Mouse (Mus musculus) limb, embryonic 14.5 days (tissue): Measurements from ENCODE around the gene Lgals2. TPM values are rescaled to one million over a fixed set of nuclear protein-coding genes. Genes with fewer than 3 reads are reported as not detected.
A peak's percentile ranks its signal among the peaks of the same experiment; 100 is the strongest.

ENCODE experiments used
- ATAC-seq: fragments of 200-750 bp; cut with Nextera tagmentation; 2 replicates; pipeline ENCODE4 v1.8.0; 2017; ENCODE audit warnings: low read depth, moderate number of reproducible peaks, moderate TSS enrichment; ENCODE audit not compliant: low FRiP score
- DNase-seq: peaks from one replicate; pipeline ENCODE4 v3.0.0-alpha.2; 2015; ENCODE audit warnings: low spot score
- H3K27ac ChIP-seq: fragments of 300-500 bp; sonication (generic); replicated peaks from 2 replicates; pipeline ENCODE4 v1.5.1; 2014; ENCODE audit warnings: low read depth, mild to moderate bottlenecking, low read length, moderate library complexity, mixed read lengths
- H3K27me3 ChIP-seq: fragments of 300-500 bp; sonication (generic); 2 replicates; pipeline ENCODE4 v1.6.1; 2014; ENCODE audit warnings: low read length, mixed read lengths; ENCODE audit not compliant: control insufficient read depth, insufficient read depth
- H3K36me3 ChIP-seq: fragments of 300-500 bp; sonication (generic); 2 replicates; pipeline ENCODE4 v1.6.1; 2014; ENCODE audit warnings: mild to moderate bottlenecking, low read length, moderate library complexity, mixed read lengths; ENCODE audit not compliant: control insufficient read depth, insufficient read depth
- H3K4me1 ChIP-seq: fragments of 300-500 bp; sonication (generic); 2 replicates; pipeline ENCODE4 v1.6.1; 2014; ENCODE audit warnings: antibody characterized with exemption, low read length, mixed read lengths; ENCODE audit not compliant: control insufficient read depth, insufficient read depth
- H3K4me2 ChIP-seq: fragments of 300-500 bp; sonication (generic); replicated peaks from 2 replicates; pipeline ENCODE4 v1.6.1; 2014; ENCODE audit warnings: low read depth, mild to moderate bottlenecking, low read length, moderate library complexity; ENCODE audit not compliant: severe bottlenecking
- H3K4me3 ChIP-seq: fragments of 300-500 bp; sonication (generic); replicated peaks from 2 replicates; pipeline ENCODE4 v1.5.1; 2014; ENCODE audit warnings: low read length
- H3K9ac ChIP-seq: fragments of 300-500 bp; sonication (generic); 2 replicates; pipeline ENCODE4 v1.6.1; 2014; ENCODE audit warnings: mild to moderate bottlenecking, low read depth, low read length, moderate library complexity; ENCODE audit not compliant: severe bottlenecking
- H3K9me3 ChIP-seq: fragments of 300-500 bp; sonication (generic); 2 replicates; pipeline ENCODE4 v1.6.1; 2016; ENCODE audit warnings: low read length; ENCODE audit not compliant: control insufficient read depth
- POLR2A ChIP-seq: fragments of 200-500 bp; IDR thresholded peaks from 2 replicates; pipeline ENCODE4 v1.8.0; 2012; ENCODE audit warnings: inconsistent platforms, mild to moderate bottlenecking, moderate library complexity, borderline replicate concordance; ENCODE audit not compliant: insufficient read depth, insufficient read length; ENCODE audit errors: extremely low read depth
- WGBS: fragments of 180-500 bp; shearing (Covaris S2); extraction: QIAGEN DNeasy Blood & Tissue Kit; methylation state at CpG from one replicate; pipeline ENCODE4 v1.1.7; 2014; 5-methylcytosine and 5-hydroxymethylcytosine counted together
- polyA plus RNA-seq, 2 experiments: library from polyadenylated mRNA; depleted of rRNA in 1 of 2; stranded (reverse) in 1 of 2; unstranded in 1 of 2; fragments of >200 nt; fragmentation: Nextera tagmentation in 1 of 2; extraction: Ambion mirVana in 1 of 2; gene quantifications; 2 replicates each; pipeline versions ENCODE4 v1.2.1 to v1.2.3; 2012 to 2014

The Lgals2 gene
- polyA plus RNA-seq (2012; rRNA removed) (0.65 and 0.72 TPM in 2 replicates), polyA plus RNA-seq (2014; fragmentation: Nextera tagmentation; extraction: Ambion mirVana) (0.58 TPM in 1 of 2 replicates, not detected in the other)

- H3K9me3 ChIP-seq, result no peaks in the 10 kb centered on the region
- H3K9ac ChIP-seq, result no peak within 1 kb of the TSS
- 0 out of 2 replicates have a peak, but pooled peaks cover 3% of the 10 kb centered on the region for H3K4me1 ChIP-seq
- no peak within 1 kb of the TSS for H3K4me2 ChIP-seq
- no peaks in the 10 kb centered on the region for H3K27me3 ChIP-seq
- WGBS, result 73% methylated on average over 8 of the region's 8 CpGs
- no peak within 1 kb of the TSS for H3K27ac ChIP-seq
- no peak within 1 kb of the TSS for H3K4me3 ChIP-seq
- ATAC-seq (no peak), DNase-seq (no peak)
- TF ChIP-seq POLR2A, result no peak
- H3K36me3 ChIP-seq, result no peaks in the 10 kb centered on the region
Measured at GRCm38 (mm10) chr15:78855303-78855965, at the start of gene Lgals2. Lgals2 (minus strand) TSS chr15:78855529.

GRCm38 (mm10) chr15:78903243-78903642 lies 47.9 kb upstream of the Lgals2 start:
- no peak for TF ChIP-seq POLR2A

GRCm38 (mm10) chr15:78901422-78901789 lies 46.1 kb upstream of the Lgals2 start:
- Histone ChIP-seq H3K27ac (no peak overlapping the region), H3K36me3 (peaks cover 41% of the 10 kb centered on the region), H3K9ac (peak overlapping the region; percentile 64), H3K9me3 (no peaks in the 10 kb centered on the region), H3K4me2 (peak overlapping the region; percentile 82), H3K4me1 (peaks cover 26% of the 10 kb centered on the region), H3K4me3 (peak overlapping the region; percentile 61), H3K27me3 (no peaks in the 10 kb centered on the region)
- ATAC-seq (no peak), DNase-seq (no peak)
- WGBS, result 45% methylated on average over 8 of the region's 8 CpGs
- TF ChIP-seq POLR2A, result no peak

More at GRCm38 (mm10) chr15:78903243-78903642, 47.9 kb upstream of the Lgals2 start:
- 10% methylated on average over 2 of the region's 2 CpGs for WGBS
- peaks cover 57% of the 10 kb centered on the region for H3K36me3 ChIP-seq
- ATAC-seq, result peak; percentile 27; the same call in 1 of the 2 replicates
- no peak overlapping the region for H3K27ac ChIP-seq
- H3K4me2 ChIP-seq, result no peak overlapping the region
- no peak overlapping the region for H3K4me3 ChIP-seq
- H3K27me3 ChIP-seq, result no peaks in the 10 kb centered on the region
- H3K9me3 ChIP-seq, result no peaks in the 10 kb centered on the region
- H3K4me1 ChIP-seq, result peaks cover 22% of the 10 kb centered on the region
- no peak overlapping the region for H3K9ac ChIP-seq
- peak; percentile 87 for DNase-seq

- peak overlapping the region; percentile 82 for H3K4me2 ChIP-seq
- peak; percentile 7; the same call in 1 of the 2 replicates for ATAC-seq
- H3K4me1 ChIP-seq, result peaks cover 28% of the 10 kb centered on the region
- H3K27ac ChIP-seq, result peak overlapping the region; percentile 23
- peak overlapping the region; percentile 61 for H3K4me3 ChIP-seq
- no peak for DNase-seq
- H3K36me3 ChIP-seq, result peaks cover 35% of the 10 kb centered on the region
- H3K9ac ChIP-seq, result peak overlapping the region; percentile 64
- TF ChIP-seq POLR2A, result no peak
- no peaks in the 10 kb centered on the region for H3K9me3 ChIP-seq
- 15% methylated on average over 18 of the region's 18 CpGs for WGBS
- H3K27me3 ChIP-seq, result no peaks in the 10 kb centered on the region
Measured at GRCm38 (mm10) chr15:78900585-78901421, 45.5 kb upstream of the Lgals2 start.
